Mouse (Mus musculus) retina, adult 2 months (tissue): ENCODE results near the gene Wscd1.
A peak's percentile ranks its signal among the peaks of the same experiment; 100 is the strongest.

Experiments used
- DNase-seq: peaks from one replicate; pipeline ENCODE4 v3.0.0-alpha.2; 2012; ENCODE audit warnings: low read depth, low spot score

Wscd1 gene

GRCm38 (mm10) chr11:71749671-71750070, at the start of gene Wscd1:
Wscd1 (plus strand) TSS chr11:71749920.
- DNase-seq = no peak

DNA sequence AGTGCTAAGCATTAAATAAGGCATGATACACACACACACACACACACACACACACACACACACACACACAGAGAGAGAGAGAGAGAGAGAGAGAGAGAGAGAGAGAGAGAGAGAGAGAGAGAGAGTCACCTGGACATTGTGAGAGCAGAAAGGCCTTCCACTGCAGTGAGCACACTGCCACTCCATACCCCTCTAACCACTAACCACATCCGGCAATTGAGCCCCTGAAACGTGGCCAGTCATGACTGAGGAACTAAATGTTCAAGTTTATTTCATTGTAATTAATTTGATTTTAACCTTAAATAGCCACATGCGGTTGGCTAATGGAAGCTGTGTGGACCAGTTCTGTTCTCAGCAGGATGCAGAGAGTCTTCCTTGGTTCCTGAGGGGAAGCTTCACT, 21.7 kb upstream of the Wscd1 start:
- DNase-seq = no peak

GRCm38 (mm10) chr11:71729287-71729686, 20.4 kb upstream of the Wscd1 start:
- no peak for DNase-seq

DNA sequence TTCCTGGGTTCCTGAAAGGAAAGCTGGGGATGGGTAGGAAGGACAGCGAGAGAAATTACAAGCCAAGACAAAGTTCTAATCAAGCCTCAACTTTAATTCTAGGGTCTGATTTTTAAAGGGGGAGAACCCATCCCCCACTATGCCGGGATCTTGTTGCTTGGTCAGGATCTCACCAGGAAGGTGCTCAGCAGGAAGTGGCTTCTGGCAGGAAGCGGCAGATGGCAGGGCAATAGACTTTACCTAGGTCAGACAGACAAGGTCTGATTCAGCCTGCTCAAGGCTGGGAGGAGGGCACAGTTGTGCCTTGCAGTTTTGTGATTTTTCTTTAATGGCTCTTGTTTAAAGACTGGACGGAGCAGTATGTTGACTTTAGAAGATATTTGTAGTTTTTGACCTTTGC, 15.9 kb upstream of the Wscd1 start:
- DNase-seq = no peak

GRCm38 (mm10) chr11:71737106-71737505, 12.6 kb upstream of the Wscd1 start:
- no peak for DNase-seq

DNA sequence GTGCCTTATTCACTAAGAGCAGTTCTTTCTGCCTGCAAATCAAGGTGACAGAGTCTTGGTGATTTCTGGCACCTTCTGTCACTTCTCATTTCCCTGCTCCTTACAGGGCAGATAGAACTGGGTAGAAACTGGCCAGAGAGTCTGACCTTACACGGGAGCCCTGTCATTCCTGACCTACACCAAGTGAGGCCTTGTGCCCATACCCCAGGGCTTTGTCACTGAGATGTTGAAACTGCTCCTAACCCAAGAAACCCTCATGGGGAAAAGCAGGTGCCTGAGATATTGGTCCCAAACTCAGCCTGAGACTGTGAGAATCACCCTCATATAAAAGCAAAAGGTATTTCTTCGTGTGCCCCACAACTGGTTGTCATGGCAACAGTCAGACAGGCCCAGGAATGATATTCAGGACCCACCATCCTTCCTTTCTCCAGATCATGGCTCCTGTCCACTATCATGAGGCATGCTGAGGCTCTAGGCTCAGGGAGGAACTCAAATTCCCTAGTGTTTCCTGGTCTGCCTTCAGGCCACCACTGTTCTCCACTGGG, 11.1 kb upstream of the Wscd1 start:
- no peak for DNase-seq

- DNase-seq = no peak
Measured at GRCm38 (mm10) chr11:71745875-71746274, 3.8 kb upstream of the Wscd1 start.

GRCm38 (mm10) chr11:71747719-71748118, 2.0 kb upstream of the Wscd1 start:
- no peak for DNase-seq

DNA sequence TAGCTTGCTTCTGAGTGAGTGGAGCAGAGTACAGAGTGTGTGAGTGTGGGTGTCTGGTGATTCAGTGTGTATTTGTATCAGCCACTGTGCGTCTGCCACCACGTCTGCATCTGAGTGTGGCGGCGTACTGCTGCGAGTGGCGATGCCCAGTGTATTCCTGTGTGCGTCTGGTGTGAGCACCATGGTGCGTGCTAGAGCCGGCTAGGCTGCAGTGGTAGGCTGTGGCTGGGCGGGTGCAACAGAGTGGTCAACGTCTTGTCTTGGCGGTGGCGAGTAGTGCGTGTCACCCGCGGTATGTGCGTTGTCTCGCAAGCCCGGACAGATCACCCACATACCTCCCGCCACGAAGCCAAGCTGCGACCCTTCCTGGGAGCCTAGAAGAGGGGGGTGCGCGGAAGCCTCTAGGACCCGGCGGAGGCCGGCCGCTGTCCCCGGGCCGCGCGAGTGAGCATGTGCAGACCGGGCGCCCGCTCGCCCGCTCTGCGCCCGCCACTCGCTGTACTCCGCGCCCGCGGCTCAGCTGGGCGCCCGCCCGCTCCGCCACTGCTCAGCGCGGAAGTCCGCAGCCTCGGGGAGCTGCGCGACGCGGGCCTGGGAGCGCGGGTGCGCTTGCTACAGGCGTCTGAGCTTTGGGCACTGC, 934 bp downstream of the Wscd1 start:
- DNase-seq = peak; percentile 30

GRCm38 (mm10) chr11:71751174-71751611, 1.5 kb downstream of the Wscd1 start:
- no peak for DNase-seq

DNA sequence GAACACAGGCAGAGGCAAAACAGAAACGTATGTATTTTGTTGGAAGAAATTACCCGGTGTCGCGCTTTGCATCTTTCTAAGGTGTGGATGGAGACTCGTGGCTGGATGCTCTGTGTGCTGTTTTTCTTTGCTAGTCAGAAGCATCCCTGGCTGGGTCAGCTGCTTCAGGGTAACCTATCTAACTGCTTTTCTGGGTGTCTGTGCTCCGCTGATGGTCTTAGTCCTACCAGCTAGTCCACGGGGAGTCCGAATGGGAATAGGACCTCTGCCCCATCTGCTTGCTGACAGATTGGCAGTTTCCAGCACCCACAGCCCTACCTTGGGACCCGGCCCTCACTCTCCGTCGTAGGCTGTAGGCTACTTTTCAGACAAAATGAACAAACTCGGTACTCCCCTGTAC, 2.0 kb downstream of the Wscd1 start:
- DNase-seq = no peak

DNA sequence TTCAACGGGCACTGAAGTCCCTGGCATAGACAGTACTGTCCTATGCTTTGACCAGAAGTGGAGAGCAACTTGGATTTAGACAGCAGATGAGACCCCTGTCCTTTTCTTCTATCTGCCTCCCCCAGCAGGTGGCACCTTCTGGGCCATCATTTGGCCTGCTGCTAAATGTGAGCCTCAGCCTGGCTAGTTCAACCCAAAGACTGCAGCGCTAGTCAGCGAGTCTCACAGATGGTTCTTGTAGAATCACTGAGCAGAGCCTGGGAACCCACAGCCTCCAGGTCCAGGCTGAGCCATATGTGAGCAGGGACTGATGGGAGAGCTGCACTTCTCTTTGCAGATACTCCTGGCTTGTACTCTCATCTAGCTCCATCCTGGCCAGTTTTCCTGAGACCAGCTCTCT, 2.9 kb downstream of the Wscd1 start:
- no peak for DNase-seq

DNA sequence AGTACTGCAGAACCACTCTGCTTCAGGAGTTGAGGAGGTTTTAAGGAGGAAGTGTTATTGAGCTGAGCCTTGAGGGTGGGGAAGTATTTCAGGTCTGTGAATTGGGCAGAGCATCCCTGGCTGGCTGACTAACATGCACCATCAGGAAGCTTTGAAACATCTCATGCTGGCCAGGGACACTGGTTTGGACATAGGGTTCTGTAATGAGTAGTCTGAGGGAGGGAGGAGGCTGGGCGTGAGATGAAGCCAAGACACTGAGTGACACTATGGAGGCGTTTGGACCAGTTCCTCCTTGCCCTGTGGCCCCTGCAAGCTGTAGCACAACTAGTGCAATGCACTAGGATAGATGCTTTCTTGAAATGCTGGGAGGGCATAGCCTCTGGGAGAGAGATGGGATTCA, 5.4 kb downstream of the Wscd1 start:
- no peak for DNase-seq

DNA sequence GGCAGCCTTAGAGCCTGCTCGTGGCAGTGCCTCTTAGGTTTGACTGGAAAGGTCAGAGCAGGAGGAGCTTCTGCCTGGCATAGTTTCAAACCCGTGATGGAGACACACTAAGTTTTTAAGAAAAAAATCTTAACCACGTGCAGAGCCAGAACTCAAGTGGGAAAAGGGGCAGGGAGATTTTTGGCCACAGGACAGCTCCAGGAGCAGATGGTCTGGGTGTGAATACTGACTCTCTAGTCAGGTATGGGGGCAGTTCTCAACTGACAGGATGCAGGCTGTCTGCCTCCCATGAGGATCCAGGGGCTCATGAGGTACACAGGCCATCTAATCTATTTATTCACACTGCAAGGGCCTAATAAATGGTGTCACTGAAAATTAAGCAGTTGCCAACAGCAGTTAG, 6.6 kb downstream of the Wscd1 start:
- DNase-seq = no peak

DNA sequence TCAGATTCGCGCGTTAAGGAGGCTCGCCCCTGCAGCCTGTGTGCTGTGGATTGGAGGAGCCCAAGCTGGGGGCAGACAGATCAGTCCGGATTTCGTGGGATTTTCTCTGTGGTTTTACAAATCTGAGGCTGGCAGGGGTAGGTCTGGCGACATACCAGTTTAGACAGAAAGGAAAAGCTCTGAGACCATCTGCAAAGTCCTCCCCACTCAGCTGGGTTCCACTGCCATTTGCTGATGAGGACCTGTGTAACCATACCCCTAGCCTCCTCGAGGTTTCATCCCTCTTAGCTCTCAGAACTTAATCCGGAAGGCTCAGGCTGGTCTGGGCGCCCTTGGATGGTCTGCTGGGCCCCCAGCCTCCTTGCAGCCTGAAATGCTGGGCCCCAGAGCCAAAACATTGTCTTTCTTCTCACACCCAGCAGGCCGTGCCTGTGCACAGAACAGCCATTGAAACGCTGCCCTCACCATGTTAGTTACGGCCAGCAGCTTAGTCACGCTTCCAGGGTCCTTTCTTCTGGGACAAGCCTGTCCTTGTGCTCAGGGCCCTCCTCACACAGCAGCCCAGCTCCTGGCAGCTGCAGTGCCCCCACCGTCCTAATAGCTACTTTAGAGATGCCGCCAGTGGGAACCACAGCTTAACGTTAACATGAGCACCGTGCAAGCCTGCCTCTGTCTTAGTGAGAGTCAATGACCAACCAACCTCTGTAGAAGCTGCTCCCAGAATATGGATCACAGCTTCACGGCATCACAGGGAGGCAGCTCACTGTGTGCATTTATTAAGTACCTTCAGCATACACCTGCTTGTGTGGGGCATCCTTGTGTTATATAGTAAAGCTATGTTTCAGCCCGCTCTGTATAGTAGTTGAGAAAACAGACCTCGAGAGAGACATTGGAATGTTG, 8.7 kb downstream of the Wscd1 start:
- no peak for DNase-seq

- DNase-seq = no peak
Measured at GRCm38 (mm10) chr11:71760991-71761390, 11.3 kb downstream of the Wscd1 start.

DNA sequence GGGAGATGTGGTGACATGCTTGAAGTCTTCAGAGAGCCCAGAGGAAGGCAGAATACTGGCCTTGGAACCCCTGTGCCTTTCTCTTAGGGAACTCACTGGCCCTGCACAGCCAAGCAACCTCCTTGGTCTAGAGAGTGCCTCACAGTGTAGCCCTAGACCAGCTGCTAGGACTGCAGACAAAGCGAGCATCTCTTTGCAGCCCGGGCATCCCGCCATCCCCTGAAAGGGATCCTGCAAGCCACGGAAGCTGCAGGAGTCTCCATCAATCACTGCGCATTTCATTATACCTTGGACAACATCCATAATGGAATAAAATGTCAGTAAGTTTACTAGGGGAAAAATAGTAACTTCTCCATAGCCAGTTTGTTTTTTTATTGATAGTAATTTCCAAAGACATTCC, 13.4 kb downstream of the Wscd1 start:
- no peak for DNase-seq

- no peak for DNase-seq
Measured at GRCm38 (mm10) chr11:71763651-71764275, 14.0 kb downstream of the Wscd1 start.

DNA sequence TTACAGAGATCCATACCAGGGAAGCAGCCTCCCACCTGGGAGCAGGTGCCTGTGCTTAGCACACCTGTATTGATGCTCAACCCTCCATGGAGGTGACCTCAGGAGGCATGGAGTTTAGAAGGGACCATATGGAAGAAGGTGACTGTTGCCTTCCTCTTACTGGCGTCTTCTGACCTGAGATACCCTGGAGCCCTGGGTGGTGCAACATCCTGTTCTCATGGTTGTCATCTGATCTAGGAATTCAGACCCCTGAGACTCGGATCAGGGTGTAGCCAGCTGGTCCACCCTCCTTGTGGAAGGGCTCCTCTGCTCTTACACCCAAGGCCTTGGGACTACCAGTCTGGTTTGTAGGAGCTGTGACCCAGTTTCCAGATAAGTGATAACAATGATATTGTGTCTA, 15.0 kb downstream of the Wscd1 start:
- no peak for DNase-seq

DNA sequence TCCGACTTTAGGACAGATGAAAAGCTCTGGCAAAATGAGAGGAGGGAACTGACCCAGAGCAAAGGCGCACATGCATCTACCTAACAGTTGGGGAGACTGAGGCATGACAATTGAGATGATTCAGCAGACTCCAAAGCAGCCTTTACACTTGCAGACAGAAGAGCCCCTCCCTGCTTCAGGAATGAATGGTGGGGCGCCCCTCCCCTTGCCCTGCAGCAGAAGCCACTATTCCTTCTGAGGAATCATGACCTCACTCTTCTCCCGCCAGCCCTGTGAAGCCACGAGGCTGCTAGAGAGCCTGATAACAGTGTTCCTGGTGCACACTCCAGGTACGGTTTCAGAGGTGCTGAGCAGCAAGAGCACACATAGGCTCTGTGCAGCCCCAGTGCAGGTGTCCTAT, 15.6 kb downstream of the Wscd1 start:
- DNase-seq = no peak

- DNase-seq = no peak
Measured at GRCm38 (mm10) chr11:71766380-71766779, 16.7 kb downstream of the Wscd1 start.

GRCm38 (mm10) chr11:71767726-71768125, 18.0 kb downstream of the Wscd1 start:
- DNase-seq = no peak
